Mouse (Mus musculus) limb, embryonic 10.5 days (tissue): ENCODE results near the gene Lrba. TPM values are rescaled to one million over a fixed set of nuclear protein-coding genes. Genes with fewer than 3 reads are reported as not detected.

Experiments used
- DNase-seq: peaks from one replicate; pipeline ENCODE4 v3.0.0-alpha.2; 2017; ENCODE audit warnings: low spot score
- H3K27ac ChIP-seq: fragments of 300-500 bp; sonication (generic); 2 replicates; pipeline ENCODE4 v1.5.1; 2016; ENCODE audit warnings: mild to moderate bottlenecking
- H3K27me3 ChIP-seq: fragments of 300-500 bp; sonication (generic); 2 replicates; pipeline ENCODE4 v1.6.1; 2016; ENCODE audit warnings: low read depth, mild to moderate bottlenecking; ENCODE audit not compliant: poor library complexity, severe bottlenecking
- H3K36me3 ChIP-seq: fragments of 300-500 bp; sonication (generic); 2 replicates; pipeline ENCODE4 v1.6.1; 2016; ENCODE audit warnings: mild to moderate bottlenecking, moderate library complexity
- H3K4me1 ChIP-seq: fragments of 300-500 bp; sonication (generic); 2 replicates; pipeline ENCODE4 v1.6.1; 2016
- H3K4me3 ChIP-seq: fragments of 300-500 bp; sonication (generic); 2 replicates; pipeline ENCODE4 v1.5.1; 2016; ENCODE audit warnings: mild to moderate bottlenecking, moderate library complexity
- H3K9me3 ChIP-seq: fragments of 300-500 bp; sonication (generic); replicated peaks from 2 replicates; pipeline ENCODE4 v1.6.1; 2016; ENCODE audit warnings: mild to moderate bottlenecking
- WGBS: fragments of 180-500 bp; shearing (Covaris S2); methylation state at CpG from one replicate; pipeline ENCODE4 v1.1.7; 2016; 5-methylcytosine and 5-hydroxymethylcytosine counted together
- polyA plus RNA-seq: library from polyadenylated mRNA; unstranded; fragments of >200 nt; fragmentation: Nextera tagmentation; extraction: Ambion mirVana; gene quantifications from 2 replicates; pipeline ENCODE4 v1.2.1, GENCODE M21; 2016

Lrba gene
- polyA plus RNA-seq, 1 experiment from 2014 or later = 6.0 TPM

DNA sequence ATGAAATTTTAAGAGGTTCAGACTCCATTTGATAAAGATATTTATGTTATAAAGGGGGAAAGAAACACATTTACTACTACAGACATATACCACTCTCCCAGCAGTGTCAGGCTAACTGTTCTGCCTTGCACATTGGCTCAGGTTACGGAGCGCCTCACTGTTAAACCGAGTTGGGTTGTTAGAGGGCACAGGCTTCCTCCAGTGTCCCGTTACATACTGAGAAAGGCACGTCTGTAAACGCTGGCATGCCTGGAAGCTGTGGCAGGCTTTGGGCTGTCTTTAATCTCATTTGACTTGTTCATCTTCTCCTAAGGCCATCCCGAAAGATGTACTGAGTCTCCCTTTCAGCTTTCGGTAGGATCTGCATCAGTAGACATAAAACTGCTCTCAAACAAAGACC, 544.1 kb downstream of the Lrba start:
- Histone ChIP-seq H3K36me3 (peaks cover 4% of the 10 kb centered on the region; the same call in 1 of the 2 replicates), H3K4me3 (no peak overlapping the region), H3K9me3 (no peaks in the 10 kb centered on the region), H3K27ac (peak overlapping the region; percentile 82), H3K4me1 (peaks cover 41% of the 10 kb centered on the region), H3K27me3 (no peaks in the 10 kb centered on the region)
- DNase-seq = peak; percentile 68
- 14% methylated on average over 8 of the region's 8 CpGs for WGBS

GRCm38 (mm10) chr3:86768969-86769368, 544.5 kb downstream of the Lrba start:
- peaks cover 3% of the 10 kb centered on the region; the same call in 1 of the 2 replicates for H3K36me3 ChIP-seq
- 53% methylated on average over 6 of the region's 6 CpGs for WGBS
- no peak for DNase-seq
- peaks cover 41% of the 10 kb centered on the region for H3K4me1 ChIP-seq
- H3K27ac ChIP-seq = peak overlapping the region; percentile 82
- H3K27me3 ChIP-seq = no peaks in the 10 kb centered on the region
- H3K9me3 ChIP-seq = no peaks in the 10 kb centered on the region
- H3K4me3 ChIP-seq = no peak overlapping the region

DNA sequence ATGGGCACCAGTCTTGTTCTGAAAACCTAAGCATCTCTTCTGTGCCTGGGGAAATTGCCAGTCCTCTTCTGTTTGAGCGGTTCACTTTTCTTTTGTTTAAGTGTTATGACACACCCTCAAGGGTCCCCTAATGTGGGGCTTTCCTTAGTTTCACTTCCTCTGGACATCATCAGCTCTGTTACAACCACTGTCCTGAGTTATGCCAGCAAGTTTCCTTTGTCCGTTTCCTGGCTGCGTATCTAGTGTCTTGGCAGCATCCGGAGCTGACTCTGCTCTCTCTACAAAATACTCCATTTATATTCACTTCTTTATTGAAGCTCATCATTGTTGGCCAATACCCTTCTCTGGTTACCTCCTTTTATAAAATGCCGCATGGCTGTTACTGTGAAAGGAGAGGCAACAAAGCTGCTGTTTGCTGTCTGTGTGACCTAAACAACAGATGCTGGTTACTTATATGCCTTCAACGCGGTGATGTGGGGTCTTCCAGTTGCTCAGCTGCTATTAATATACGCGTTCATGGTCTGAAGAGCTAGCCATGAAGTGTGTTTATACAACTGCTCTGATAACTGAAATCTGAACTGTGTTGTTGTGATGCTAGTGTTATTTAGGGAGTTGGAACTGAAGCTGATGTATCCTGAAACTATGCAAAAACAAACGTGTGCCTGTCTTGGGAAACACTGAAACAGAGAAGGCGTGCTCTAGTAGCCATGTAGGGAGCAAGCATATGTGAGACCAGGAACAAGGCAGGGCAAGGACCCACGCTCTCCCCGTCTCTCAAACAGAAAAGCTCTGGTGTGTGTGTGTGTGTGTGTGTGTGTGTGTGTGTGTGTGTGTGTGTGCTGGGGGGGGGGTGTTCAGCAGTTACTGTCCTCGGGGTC, 550.3 kb downstream of the Lrba start:
- 87% methylated on average over 14 of the region's 14 CpGs for WGBS
- peak overlapping the region; percentile 67 for H3K27ac ChIP-seq
- DNase-seq = no peak

DNA sequence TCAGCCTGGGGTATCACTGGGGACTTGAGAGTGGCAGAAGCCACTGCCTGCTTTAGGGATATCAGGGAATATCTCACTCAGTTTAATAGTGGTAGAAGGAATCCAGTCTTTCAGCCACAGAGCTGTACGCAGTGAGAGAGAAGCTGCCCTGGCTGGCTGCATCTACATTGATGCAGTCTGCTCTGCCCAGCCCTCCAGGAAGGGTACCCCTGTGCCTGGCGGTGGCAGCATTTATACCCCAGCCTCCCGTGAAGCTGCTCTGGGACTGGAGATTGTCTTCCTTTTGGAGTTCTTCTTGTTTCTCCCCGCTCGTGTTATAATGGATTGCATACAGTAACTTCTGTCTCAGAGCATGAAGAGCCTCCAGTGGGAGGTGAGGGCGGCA, 551.0 kb downstream of the Lrba start:
- H3K27ac ChIP-seq = peak overlapping the region; percentile 67
- DNase-seq = no peak
- H3K36me3 ChIP-seq = peaks cover 14% of the 10 kb centered on the region; the same call in 1 of the 2 replicates
- no peaks in the 10 kb centered on the region for H3K27me3 ChIP-seq
- no peak overlapping the region for H3K4me3 ChIP-seq
- peaks cover 36% of the 10 kb centered on the region for H3K4me1 ChIP-seq
- WGBS = 92% methylated on average over 6 of the region's 6 CpGs
- no peaks in the 10 kb centered on the region for H3K9me3 ChIP-seq

More for the DNA sequence above, 550.3 kb downstream of the Lrba start:
- Histone ChIP-seq H3K4me1 (peaks cover 42% of the 10 kb centered on the region), H3K9me3 (no peaks in the 10 kb centered on the region), H3K4me3 (no peak overlapping the region), H3K36me3 (peaks cover 12% of the 10 kb centered on the region; the same call in 1 of the 2 replicates), H3K27me3 (no peaks in the 10 kb centered on the region)

DNA sequence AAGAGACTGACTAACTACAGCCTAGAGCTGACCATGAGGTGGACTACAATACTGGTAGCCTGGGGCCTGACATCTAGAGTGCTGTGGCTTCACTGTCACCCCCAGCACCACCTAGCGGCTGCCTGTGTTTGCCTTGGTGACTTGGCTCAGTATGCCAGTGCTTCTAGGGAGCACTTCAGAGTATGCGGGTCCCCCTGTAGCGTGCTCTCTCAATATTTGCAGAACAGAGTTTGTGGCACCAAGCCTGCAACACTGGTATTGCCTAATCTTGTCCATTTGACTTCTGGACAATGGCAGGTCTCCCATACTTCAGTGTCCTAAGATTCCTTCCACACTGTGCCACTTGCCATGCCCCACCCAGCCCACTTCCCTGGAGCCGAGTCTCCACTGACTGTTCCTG, 555.2 kb downstream of the Lrba start:
- peaks cover 32% of the 10 kb centered on the region for H3K4me1 ChIP-seq
- H3K27me3 ChIP-seq = no peaks in the 10 kb centered on the region
- H3K9me3 ChIP-seq = no peaks in the 10 kb centered on the region
- WGBS = 63% methylated on average over 4 of the region's 4 CpGs
- H3K27ac ChIP-seq = no peak overlapping the region
- no peak for DNase-seq
- peaks cover 19% of the 10 kb centered on the region for H3K36me3 ChIP-seq
- no peak overlapping the region for H3K4me3 ChIP-seq

- Histone ChIP-seq H3K4me3 (no peak overlapping the region), H3K4me1 (peaks cover 34% of the 10 kb centered on the region), H3K27ac (no peak overlapping the region), H3K36me3 (peaks cover 10% of the 10 kb centered on the region), H3K27me3 (no peaks in the 10 kb centered on the region), H3K9me3 (no peaks in the 10 kb centered on the region)
- WGBS = 91% methylated on average over 3 of the region's 3 CpGs
- no peak for DNase-seq
Observed at GRCm38 (mm10) chr3:86784051-86784450, 559.6 kb downstream of the Lrba start.

- Histone ChIP-seq H3K4me1 (peaks cover 35% of the 10 kb centered on the region), H3K4me3 (no peak overlapping the region), H3K27ac (peak overlapping the region; percentile 44), H3K36me3 (peaks cover 10% of the 10 kb centered on the region), H3K27me3 (no peaks in the 10 kb centered on the region), H3K9me3 (no peaks in the 10 kb centered on the region)
- DNase-seq = no peak
- 78% methylated on average over 11 of the region's 11 CpGs for WGBS
Observed at GRCm38 (mm10) chr3:86784930-86785329, 560.5 kb downstream of the Lrba start.

GRCm38 (mm10) chr3:86786280-86786679, 561.8 kb downstream of the Lrba start:
- no peak for DNase-seq
- 91% methylated on average over 12 of the region's 12 CpGs for WGBS
- Histone ChIP-seq H3K27ac (0 out of 2 replicates have a peak overlapping the region, but pooled peaks have one; percentile 78), H3K9me3 (no peaks in the 10 kb centered on the region), H3K4me3 (no peak overlapping the region), H3K27me3 (no peaks in the 10 kb centered on the region), H3K36me3 (peaks cover 4% of the 10 kb centered on the region; the same call in 1 of the 2 replicates), H3K4me1 (peaks cover 40% of the 10 kb centered on the region)

GRCm38 (mm10) chr3:86786845-86787351, 562.4 kb downstream of the Lrba start:
- Histone ChIP-seq H3K36me3 (peaks cover 4% of the 10 kb centered on the region; the same call in 1 of the 2 replicates), H3K4me1 (peaks cover 40% of the 10 kb centered on the region), H3K27ac (peak overlapping the region; percentile 78), H3K9me3 (no peaks in the 10 kb centered on the region), H3K27me3 (no peaks in the 10 kb centered on the region), H3K4me3 (no peak overlapping the region)
- DNase-seq = no peak
- 64% methylated on average over 11 of the region's 11 CpGs for WGBS

DNA sequence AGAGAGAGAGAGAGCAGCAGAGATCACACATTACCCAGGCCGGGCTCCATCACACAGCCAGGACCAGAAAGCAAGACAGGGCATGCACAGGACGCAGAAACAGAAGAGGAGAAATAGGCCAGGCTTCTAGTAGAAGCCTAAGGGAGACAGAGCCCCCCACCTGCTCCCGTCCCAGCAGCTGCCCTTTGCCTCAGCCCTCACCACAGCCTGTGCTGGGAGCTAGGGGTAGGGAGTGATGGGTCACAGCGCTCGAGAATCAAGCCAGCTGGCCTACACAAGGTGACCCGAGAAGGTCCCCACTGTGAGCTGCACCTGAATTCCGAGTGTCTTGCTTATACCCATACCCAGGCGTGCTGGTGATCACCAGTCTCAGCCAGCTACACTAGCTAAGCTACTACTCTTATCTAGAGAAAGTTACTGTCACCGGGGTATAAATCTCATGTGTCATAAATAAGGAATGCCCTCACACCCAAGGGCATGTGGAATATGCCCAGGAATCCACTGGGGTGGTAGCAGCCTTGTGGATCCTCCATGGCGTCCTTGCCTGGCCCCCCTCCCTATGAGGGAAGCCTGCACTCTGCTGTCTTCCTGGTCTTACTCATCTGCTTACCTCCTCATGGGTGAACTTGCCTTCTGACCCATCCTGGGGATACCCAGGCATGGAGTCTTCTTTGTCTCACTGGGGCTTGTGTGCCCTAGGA, 563.1 kb downstream of the Lrba start:
- peak overlapping the region; percentile 78 for H3K27ac ChIP-seq
- no peaks in the 10 kb centered on the region for H3K27me3 ChIP-seq
- no peak overlapping the region for H3K4me3 ChIP-seq
- H3K36me3 ChIP-seq = peaks cover 4% of the 10 kb centered on the region; the same call in 1 of the 2 replicates
- WGBS = 84% methylated on average over 10 of the region's 10 CpGs
- no peak for DNase-seq
- no peaks in the 10 kb centered on the region for H3K9me3 ChIP-seq
- peaks cover 40% of the 10 kb centered on the region for H3K4me1 ChIP-seq

- no peaks in the 10 kb centered on the region for H3K9me3 ChIP-seq
- no peaks in the 10 kb centered on the region for H3K27me3 ChIP-seq
- WGBS = 47% methylated on average over 6 of the region's 6 CpGs
- no peak overlapping the region for H3K4me3 ChIP-seq
- peaks cover 35% of the 10 kb centered on the region for H3K4me1 ChIP-seq
- DNase-seq = peak; percentile 60
- H3K27ac ChIP-seq = peak overlapping the region; percentile 78
- no peaks in the 10 kb centered on the region for H3K36me3 ChIP-seq
Observed at GRCm38 (mm10) chr3:86788711-86789110, 564.2 kb downstream of the Lrba start.

GRCm38 (mm10) chr3:86789752-86790151, 565.3 kb downstream of the Lrba start:
- Histone ChIP-seq H3K4me1 (peaks cover 33% of the 10 kb centered on the region), H3K27ac (no peak overlapping the region), H3K4me3 (no peak overlapping the region), H3K36me3 (no peaks in the 10 kb centered on the region), H3K9me3 (no peaks in the 10 kb centered on the region), H3K27me3 (no peaks in the 10 kb centered on the region)
- DNase-seq = no peak
- WGBS = 94% methylated on average over 5 of the region's 5 CpGs

DNA sequence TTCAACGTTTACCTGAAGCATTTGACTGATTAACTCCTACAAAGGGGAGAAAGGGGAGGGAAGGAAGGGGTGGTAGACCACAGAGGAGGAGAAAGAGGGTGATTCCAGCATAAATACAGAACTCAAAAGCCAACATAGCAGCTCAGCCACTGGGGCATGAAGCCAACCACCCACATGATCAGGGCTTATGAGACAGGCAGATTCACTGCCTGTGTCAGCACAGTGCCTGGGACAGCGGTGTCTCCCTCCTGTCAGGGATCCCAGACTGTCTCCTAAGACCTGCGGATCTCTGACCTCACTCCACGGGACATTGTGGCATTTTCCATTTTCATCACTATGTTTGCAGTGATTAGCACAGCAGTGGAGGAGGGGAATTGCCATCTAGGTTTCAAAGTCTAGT, 568.8 kb downstream of the Lrba start:
- Histone ChIP-seq H3K27ac (no peak overlapping the region), H3K27me3 (no peaks in the 10 kb centered on the region)
- 90% methylated on average over 4 of the region's 4 CpGs for WGBS

More for the DNA sequence above, 568.8 kb downstream of the Lrba start:
- Histone ChIP-seq H3K9me3 (no peaks in the 10 kb centered on the region), H3K4me1 (peaks cover 20% of the 10 kb centered on the region), H3K4me3 (no peak overlapping the region), H3K36me3 (no peaks in the 10 kb centered on the region)
- no peak for DNase-seq
